In the genomic region with DNA sequence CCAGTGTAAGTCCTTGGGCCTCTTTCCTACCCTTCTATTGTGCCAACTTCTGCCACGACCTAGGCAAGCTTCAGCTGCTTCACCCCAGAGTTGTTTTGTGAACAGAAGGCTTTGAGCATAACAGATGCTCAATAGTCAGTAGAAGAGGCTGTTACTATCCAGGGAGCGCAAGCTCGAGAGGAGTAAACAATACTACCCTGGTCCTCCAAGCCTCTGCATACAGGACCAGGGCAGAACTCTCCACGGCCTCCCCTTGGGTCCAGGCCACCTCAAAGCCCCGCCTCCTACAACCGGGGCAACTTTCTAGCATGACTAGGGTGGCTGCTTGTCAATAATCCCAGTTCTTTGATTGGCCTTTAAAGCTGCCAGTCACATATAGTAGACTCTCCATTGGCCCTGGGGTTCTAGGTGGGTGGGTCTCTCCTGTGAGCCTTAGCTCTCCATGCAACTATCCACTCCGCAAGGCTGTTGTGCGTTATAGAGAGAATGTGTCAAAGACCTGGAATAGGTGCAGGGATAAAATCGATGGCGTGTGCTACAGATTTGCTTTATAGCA, we compare ENCODE assay signal across 14 mouse cellular contexts.
DNase-seq lines count a peak whose midpoint lies in the region; ATAC-seq and TF ChIP-seq lines count a peak whose summit lies in the region.
"Had no signal": no experiment of that assay in that cellular context is flagged by ENCODE, and none has a peak within 500 bp of the region (broad histone marks: within the 10 kb centered on the region; RNA-seq: fewer than 3 reads in every experiment).

No protein-coding gene starts in this region.

- no peak overlapping the region for H3K4me2 ChIP-seq in hindbrain, embryonic 16.5 days (ENCODE audit: low read length)
- H3K4me2 ChIP-seq in hindbrain, embryonic 11.5 days (replicated peaks; ENCODE audit: low read depth, low read length) = no peak overlapping the region
- H3K4me2 ChIP-seq in liver, embryonic 13.5 days = no peak overlapping the region
- H3K4me2 ChIP-seq in intestine, embryonic 15.5 days (replicated peaks) = no peak overlapping the region
- H3K4me2 ChIP-seq: heart, embryonic 15.5 days; stomach, embryonic 15.5 days had no signal

- no peak for TF ChIP-seq CTCF in E14TG2a.4 (conservative IDR thresholded peaks at IDR 0.05; ENCODE audit: low read length)

- WGBS in hindbrain, embryonic 16.5 days = 59% methylated on average over 10 of the region's 10 CpGs
- 70% methylated on average over 10 of the region's 10 CpGs for WGBS in hindbrain, embryonic 11.5 days
- WGBS in liver, embryonic 13.5 days (ENCODE audit: insufficient replicate concordance) = 48% methylated on average over 10 of the region's 10 CpGs
- 63% methylated on average over 10 of the region's 10 CpGs for WGBS in intestine, embryonic 15.5 days

- H3K27me3 ChIP-seq in hindbrain, embryonic 16.5 days (replicated peaks; ENCODE audit: control insufficient read depth, insufficient read depth, low read length) = no peaks in the 10 kb centered on the region
- H3K27me3 ChIP-seq in hindbrain, embryonic 11.5 days (ENCODE audit: control insufficient read depth, insufficient read depth, low read length) = no peaks in the 10 kb centered on the region
- no peaks in the 10 kb centered on the region for H3K27me3 ChIP-seq in E14TG2a.4 (ENCODE audit: insufficient read depth, low read length)
- no peaks in the 10 kb centered on the region for H3K27me3 ChIP-seq in liver, embryonic 13.5 days
- no peaks in the 10 kb centered on the region for H3K27me3 ChIP-seq in intestine, embryonic 15.5 days (replicated peaks)
- H3K27me3 ChIP-seq: CH12.LX; stomach, embryonic 15.5 days had no signal

- peaks cover 4% of the 10 kb centered on the region for H3K9me3 ChIP-seq in hindbrain, embryonic 16.5 days (ENCODE audit: control insufficient read depth, low read length)
- H3K9me3 ChIP-seq in hindbrain, embryonic 11.5 days (ENCODE audit: control insufficient read depth, low read length) = no peaks in the 10 kb centered on the region
- no peaks in the 10 kb centered on the region for H3K9me3 ChIP-seq in E14TG2a.4 (ENCODE audit: low read length)
- H3K9me3 ChIP-seq in liver, embryonic 13.5 days (replicated peaks) = no peaks in the 10 kb centered on the region
- H3K9me3 ChIP-seq in intestine, embryonic 15.5 days = no peaks in the 10 kb centered on the region
- H3K9me3 ChIP-seq: heart, embryonic 15.5 days; stomach, embryonic 15.5 days had no signal

- ATAC-seq in hindbrain, embryonic 16.5 days = peak; percentile 48
- ATAC-seq in hindbrain, embryonic 11.5 days (ENCODE audit: low FRiP score) = no peak
- peak; percentile 23; the same call in 1 of the 2 replicates for ATAC-seq in liver, embryonic 13.5 days (ENCODE audit: low read depth)
- ATAC-seq in intestine, embryonic 15.5 days = no peak

- DNase-seq in adrenal gland, postnatal 14 days = peak; percentile 24
- DNase-seq in adrenal gland, adult 8-10 months = no peak
- no peak for DNase-seq in hindbrain, embryonic 11.5 days (ENCODE audit: low spot score)
- DNase-seq in liver, embryonic 13.5 days = no peak
- no peak for DNase-seq in right cerebral cortex, postnatal 14 days
- DNase-seq: adrenal gland, postnatal 10 days; lung, adult 18-20 months; thymus, postnatal 25 days had no signal

- no peak overlapping the region for H3K27ac ChIP-seq in hindbrain, embryonic 16.5 days (ENCODE audit: low read depth, low read length)
- no peak overlapping the region for H3K27ac ChIP-seq in hindbrain, embryonic 11.5 days (ENCODE audit: low read depth, low read length)
- H3K27ac ChIP-seq in liver, embryonic 13.5 days = no peak overlapping the region
- no peak overlapping the region for H3K27ac ChIP-seq in intestine, embryonic 15.5 days
- H3K27ac ChIP-seq: heart, embryonic 15.5 days; stomach, embryonic 15.5 days had no signal

- H3K4me3 ChIP-seq in hindbrain, embryonic 16.5 days (ENCODE audit: low read length) = no peak overlapping the region
- no peak overlapping the region for H3K4me3 ChIP-seq in hindbrain, embryonic 11.5 days (ENCODE audit: low read depth, low read length)
- H3K4me3 ChIP-seq in E14TG2a.4 (replicated peaks; ENCODE audit: low read length) = 0 out of 2 replicates have a peak overlapping the region, but pooled peaks have one; percentile 29
- H3K4me3 ChIP-seq in liver, embryonic 13.5 days (replicated peaks) = no peak overlapping the region
- H3K4me3 ChIP-seq in intestine, embryonic 15.5 days (replicated peaks) = no peak overlapping the region
- H3K4me3 ChIP-seq: heart, embryonic 15.5 days; stomach, embryonic 15.5 days had no signal

- H3K4me1 ChIP-seq in hindbrain, embryonic 16.5 days (ENCODE audit: control insufficient read depth, insufficient read depth, low read depth, low read length) = no peaks in the 10 kb centered on the region; the same call in 1 of the 2 replicates
- no peaks in the 10 kb centered on the region for H3K4me1 ChIP-seq in hindbrain, embryonic 11.5 days (replicated peaks; ENCODE audit: control insufficient read depth, insufficient read depth, low read length)
- H3K4me1 ChIP-seq in E14TG2a.4 (replicated peaks; ENCODE audit: low read depth, low read length) = peaks cover 76% of the 10 kb centered on the region
- H3K4me1 ChIP-seq in liver, embryonic 13.5 days (replicated peaks) = 0 out of 2 replicates have a peak, but pooled peaks cover 4% of the 10 kb centered on the region
- no peaks in the 10 kb centered on the region for H3K4me1 ChIP-seq in intestine, embryonic 15.5 days (replicated peaks)
- H3K4me1 ChIP-seq: stomach, embryonic 15.5 days had no signal

- no peaks in the 10 kb centered on the region; the same call in 1 of the 2 replicates for H3K36me3 ChIP-seq in hindbrain, embryonic 16.5 days (ENCODE audit: control insufficient read depth, insufficient read depth, low read length)
- H3K36me3 ChIP-seq in hindbrain, embryonic 11.5 days (ENCODE audit: control insufficient read depth, insufficient read depth, low read length) = no peaks in the 10 kb centered on the region
- no peaks in the 10 kb centered on the region for H3K36me3 ChIP-seq in E14TG2a.4 (ENCODE audit: insufficient read depth, low read length)
- H3K36me3 ChIP-seq in liver, embryonic 13.5 days = no peaks in the 10 kb centered on the region
- no peaks in the 10 kb centered on the region for H3K36me3 ChIP-seq in intestine, embryonic 15.5 days
- H3K36me3 ChIP-seq: heart, embryonic 15.5 days; stomach, embryonic 15.5 days had no signal

- H3K9ac ChIP-seq in hindbrain, embryonic 16.5 days (ENCODE audit: low read depth, low read length) = no peak overlapping the region
- no peak overlapping the region for H3K9ac ChIP-seq in hindbrain, embryonic 11.5 days (ENCODE audit: low read depth, low read length)
- H3K9ac ChIP-seq in liver, embryonic 13.5 days = no peak overlapping the region
- no peak overlapping the region for H3K9ac ChIP-seq in intestine, embryonic 15.5 days
- H3K9ac ChIP-seq: heart, embryonic 15.5 days; stomach, embryonic 15.5 days had no signal

Comparison
In these comparisons a context has a peak if more than half of its experiments do, and no peak if none do; other contexts are left out.
1. ATAC-seq: peak in hindbrain, embryonic 16.5 days (single experiment) and liver, embryonic 13.5 days (single experiment); none in hindbrain, embryonic 11.5 days (single experiment) and intestine, embryonic 15.5 days (single experiment).